Mouse (Mus musculus) gastrocnemius, postnatal 36 days (tissue): ENCODE data around the gene Rgp1. TPM values are rescaled to one million over a fixed set of nuclear protein-coding genes. Genes with fewer than 3 reads are reported as not detected.

Experiments
- DNase-seq, 2 experiments: peaks; one replicate each; pipeline ENCODE4 v3.0.0; 2022
- intact Hi-C: fragments of 180-260 bp; cut with DNase I; formaldehyde crosslinking; loops from one replicate; pipeline ENCODE4 v1.15.1; 2025
- microRNA-seq, 2 experiments: library from miRNA; unstranded; fragments of <30 nt; microRNA quantifications; one replicate each; pipeline ENCODE4 v1.2.0; 2021
- total RNA-seq, 2 experiments: library from RNA; stranded (reverse); gene quantifications; 2 replicates each; pipeline ENCODE4 v1.2.3; 2021

Rgp1 gene
- total RNA-seq, 2 experiments from 2014 or later = 17.6 to 20.7 TPM

DNA sequence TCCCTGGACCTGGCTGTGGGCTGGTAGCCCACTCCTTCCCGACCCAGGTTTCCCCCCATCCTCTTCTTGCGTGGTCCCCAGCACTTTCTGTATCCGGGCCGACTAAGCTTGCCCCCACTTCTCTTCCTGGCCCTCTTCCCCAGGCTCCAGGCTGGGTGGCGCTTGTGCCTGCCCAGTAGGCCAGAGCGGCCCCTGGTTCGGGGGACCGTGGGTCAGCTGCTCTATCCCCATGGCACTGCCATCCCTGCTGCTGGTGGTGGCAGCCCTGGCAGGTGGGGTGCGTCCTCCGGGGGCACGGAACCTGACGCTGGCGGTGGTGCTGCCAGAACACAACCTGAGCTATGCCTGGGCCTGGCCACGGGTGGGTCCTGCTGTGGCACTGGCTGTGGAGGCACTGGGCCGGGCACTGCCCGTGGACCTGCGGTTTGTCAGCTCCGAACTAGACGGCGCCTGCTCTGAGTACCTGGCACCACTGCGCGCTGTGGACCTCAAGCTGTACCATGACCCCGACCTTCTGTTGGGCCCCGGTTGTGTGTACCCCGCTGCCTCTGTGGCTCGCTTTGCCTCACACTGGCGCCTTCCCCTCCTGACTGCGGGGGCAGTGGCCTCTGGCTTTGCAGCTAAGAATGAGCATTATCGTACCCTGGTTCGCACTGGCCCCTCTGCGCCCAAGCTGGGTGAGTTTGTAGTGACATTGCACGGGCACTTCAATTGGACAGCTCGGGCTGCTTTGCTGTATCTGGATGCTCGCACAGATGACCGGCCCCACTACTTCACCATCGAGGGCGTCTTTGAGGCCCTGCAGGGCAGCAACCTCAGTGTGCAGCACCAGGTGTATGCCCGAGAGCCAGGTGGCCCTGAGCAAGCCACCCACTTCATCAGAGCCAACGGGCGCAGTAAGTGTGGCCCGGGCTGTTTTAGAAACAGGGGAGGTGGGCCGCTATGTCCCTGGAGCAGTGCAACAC lies 53.7 kb downstream of the Rgp1 start:
- intact Hi-C loops = loop anchor here (2.0 to 10.0 kb wide), 2 partner anchors 35 to 233 kb away; no protein-coding TSS in a partner anchor
- peak in 1 of 2 experiments; percentile 21 for DNase-seq

DNA sequence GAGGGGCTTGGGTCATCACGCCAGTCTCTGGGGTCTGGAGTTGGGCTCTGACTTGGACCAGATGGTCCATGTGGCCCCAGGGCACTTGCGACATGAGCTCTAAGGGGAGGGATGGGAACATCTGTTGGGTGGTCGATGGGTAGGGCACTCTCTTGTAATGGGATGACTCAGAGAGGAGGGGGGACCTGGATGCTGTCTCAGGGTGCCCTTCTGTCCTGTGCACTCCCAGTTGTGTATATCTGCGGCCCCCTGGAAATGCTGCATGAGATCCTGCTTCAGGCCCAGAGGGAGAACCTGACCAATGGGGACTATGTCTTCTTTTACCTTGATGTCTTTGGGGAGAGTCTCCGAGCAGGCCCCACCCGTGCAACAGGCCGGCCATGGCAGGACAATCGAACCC lies 54.8 kb downstream of the Rgp1 start:
- DNase-seq = peak in 1 of 2 experiments; percentile 8
- intact Hi-C loops = loop anchor here (2.0 to 10.0 kb wide), 2 partner anchors 34 to 232 kb away; no protein-coding TSS in a partner anchor

DNA sequence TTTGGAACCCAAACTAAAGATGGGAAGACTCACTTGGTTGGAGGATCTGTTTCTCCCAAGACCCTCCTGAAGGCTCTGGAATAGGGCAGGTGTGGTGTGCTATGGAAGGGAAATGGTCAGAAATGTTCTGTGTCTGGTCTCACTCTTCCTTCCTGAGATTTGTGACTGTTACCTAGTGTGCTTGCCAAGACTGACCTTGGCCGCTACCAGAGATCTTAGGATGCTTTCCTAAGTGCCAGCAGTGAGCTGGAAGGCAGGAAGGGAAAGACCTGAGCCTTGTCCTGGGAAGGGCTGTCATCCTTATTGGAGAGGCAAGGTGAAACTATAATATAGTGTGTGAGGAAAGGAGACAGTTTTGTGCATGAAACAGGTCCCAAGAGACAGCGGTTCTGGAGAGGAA lies 55.2 kb downstream of the Rgp1 start:
- intact Hi-C loops = loop anchor here (2.0 to 10.0 kb wide), 2 partner anchors 33 to 231 kb away; no protein-coding TSS in a partner anchor
- DNase-seq = no peak

DNA sequence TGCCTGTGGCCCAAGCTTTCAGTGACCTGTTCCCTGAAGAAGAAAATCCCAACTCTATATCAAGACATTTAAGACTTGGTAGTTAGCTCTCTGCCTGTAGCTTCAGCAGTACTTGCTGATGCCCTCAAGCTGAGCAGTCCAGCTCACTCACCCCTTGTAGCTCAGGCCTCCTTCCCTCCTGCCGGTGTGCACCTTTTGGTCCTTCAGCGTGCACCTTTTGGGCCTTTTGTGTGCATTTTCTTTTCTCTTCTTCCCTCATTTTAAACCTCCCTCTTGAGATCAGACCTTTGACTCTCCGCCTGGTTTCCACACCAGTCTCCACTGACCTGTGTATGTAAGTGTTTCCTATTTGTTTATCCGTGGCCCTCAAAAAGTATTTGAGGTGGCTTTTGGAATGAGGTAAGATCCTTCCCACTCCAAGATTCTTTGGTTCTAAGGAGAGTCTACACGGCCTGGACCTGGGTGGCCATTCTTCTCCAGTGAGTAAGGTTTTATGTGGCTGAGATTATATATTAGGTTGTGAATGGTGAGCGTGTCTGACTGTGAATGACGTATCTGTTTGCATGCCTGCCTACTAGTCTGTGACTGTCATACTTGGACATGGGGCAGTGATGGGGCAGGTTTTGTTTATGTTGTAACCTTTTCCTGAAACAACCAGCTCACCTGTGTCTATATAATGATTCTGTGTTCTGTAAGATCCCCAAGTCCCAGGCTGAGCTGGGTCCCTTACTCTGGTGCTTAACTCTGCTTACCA lies 56.3 kb downstream of the Rgp1 start:
- intact Hi-C loops = loop anchor here (10.0 kb wide), 1 partner anchor 230 kb away; no protein-coding TSS in a partner anchor
- DNase-seq = peak in 1 of 2 experiments; percentile 5

DNA sequence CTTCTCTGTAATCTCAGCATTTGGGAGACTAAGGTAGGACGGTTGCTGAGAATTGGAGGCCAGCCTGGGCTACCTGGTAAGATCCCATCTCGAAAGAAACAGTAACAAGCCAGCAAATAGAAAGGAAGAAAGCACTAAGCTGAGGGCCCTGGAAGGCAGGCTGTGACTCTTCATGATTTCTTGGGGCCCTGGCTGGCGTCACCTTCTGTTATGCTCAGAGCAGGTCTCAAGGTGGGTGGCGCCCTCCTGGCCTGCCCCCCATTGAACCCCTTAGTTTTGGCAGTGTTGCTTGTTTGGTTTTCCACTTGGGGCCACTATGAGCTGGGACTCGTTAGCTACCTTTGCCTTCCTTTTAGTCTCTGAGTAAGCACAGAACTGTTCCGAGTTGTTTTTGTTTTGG lies 58.2 kb downstream of the Rgp1 start:
- peak in 1 of 2 experiments; percentile 6 for DNase-seq
- intact Hi-C loops = loop anchor here (2.0 to 10.0 kb wide), 2 partner anchors 16 to 228 kb away; partner anchors contain the start of gene Spag8

Small RNA genes lying within 50 kb of the gene (microRNA-seq; reads per million reads assigned to microRNA genes)
- 0.74 to 1.1 reads per million in 2 experiments for gene Gm25262

Other genes starting within 250 kb of the Rgp1 start
- gene Rusc2, start 196.7 kb upstream of the Rgp1 start, total RNA-seq = 10 to 100 TPM; 20.8 to 23.3 TPM
- gene Fam166b, start 149.6 kb upstream of the Rgp1 start, total RNA-seq = not detected
- gene Tesk1, start 136.8 kb upstream of the Rgp1 start, total RNA-seq = 10 to 100 TPM; 49.1 to 50.0 TPM
- gene Cd72, start 124.1 kb upstream of the Rgp1 start, total RNA-seq = not detected
- not detected for gene Sit1, start 95.0 kb upstream of the Rgp1 start, total RNA-seq
- 10 to 100 TPM; 19.8 to 22.4 TPM for gene Ccdc107, start 85.8 kb upstream of the Rgp1 start, total RNA-seq
- gene Arhgef39, start 79.0 kb upstream of the Rgp1 start, total RNA-seq = under 1 TPM in 1 of 2 experiments, not detected in 1; 0.32 TPM
- gene Car9, start 71.7 kb upstream of the Rgp1 start, total RNA-seq = 1 to 10 TPM; 3.4 to 4.4 TPM
- gene Tpm2, start 55.0 kb upstream of the Rgp1 start, total RNA-seq = 1,000 to 10,000 TPM; 6,166 to 7,572 TPM
- gene Creb3, start 16.4 kb upstream of the Rgp1 start, total RNA-seq = 10 to 100 TPM; 31.5 to 38.3 TPM
- 10 to 100 TPM; 53.6 to 55.2 TPM for gene Tln1, start 16.0 kb upstream of the Rgp1 start, total RNA-seq
- gene Gba2, start 158 bp downstream of the Rgp1 start, total RNA-seq = 1 to 10 TPM; 3.9 to 6.1 TPM
- under 1 TPM in 1 of 2 experiments, not detected in 1; 0.49 TPM for gene Msmp, start 5.8 kb downstream of the Rgp1 start, total RNA-seq
- 10 to 100 TPM; 28.1 to 38.4 TPM for gene Npr2, start 53.2 kb downstream of the Rgp1 start, total RNA-seq
- gene Spag8, start 74.9 kb downstream of the Rgp1 start, total RNA-seq = not detected
- 10 to 100 TPM; 35.3 to 38.4 TPM for gene Hint2, start 77.8 kb downstream of the Rgp1 start, total RNA-seq
- 1 to 10 TPM; 8.9 to 9.7 TPM for gene Tmem8b, start 90.3 kb downstream of the Rgp1 start, total RNA-seq
- gene Fam221b, start 90.4 kb downstream of the Rgp1 start, total RNA-seq = under 1 TPM; 0.17 to 0.18 TPM
- gene Olfr70, start 122.1 kb downstream of the Rgp1 start, total RNA-seq = not detected
- gene Olfr71, start 131.5 kb downstream of the Rgp1 start, total RNA-seq = not detected
- 1 to 10 TPM; 1.2 to 2.0 TPM for gene Hrct1, start 148.5 kb downstream of the Rgp1 start, total RNA-seq
- gene Spaar, start 151.3 kb downstream of the Rgp1 start, total RNA-seq = 1 to 10 TPM; 1.3 to 1.5 TPM
- not detected for gene Olfr159, start 192.3 kb downstream of the Rgp1 start, total RNA-seq
- not detected for gene Olfr156, start 245.2 kb downstream of the Rgp1 start, total RNA-seq